Mouse (Mus musculus) adrenal gland, adult 18-20 months (tissue): Measurements from ENCODE around the gene Prss57. TPM values are rescaled to one million over a fixed set of nuclear protein-coding genes. Genes with fewer than 3 reads are reported as not detected.

ENCODE experiments used
- DNase-seq, 2 experiments: peaks; one replicate each; pipeline ENCODE4 v3.0.0; 2021 to 2022; ENCODE audit warnings: low spot score in 2 of 2
- total RNA-seq, 2 experiments: library from RNA; stranded (reverse); gene quantifications; 1 replicate in 1 of 2; 2 replicates in 1 of 2; pipeline ENCODE4 v1.2.3; 2021

The Prss57 gene
- total RNA-seq, 2 experiments from 2014 or later = not detected

GRCm38 (mm10) chr10:79808728-79809127 lies 18.0 kb upstream of the Prss57 start:
- DNase-seq = no peak

GRCm38 (mm10) chr10:79807826-79808225 lies 17.1 kb upstream of the Prss57 start:
- no peak for DNase-seq

DNA sequence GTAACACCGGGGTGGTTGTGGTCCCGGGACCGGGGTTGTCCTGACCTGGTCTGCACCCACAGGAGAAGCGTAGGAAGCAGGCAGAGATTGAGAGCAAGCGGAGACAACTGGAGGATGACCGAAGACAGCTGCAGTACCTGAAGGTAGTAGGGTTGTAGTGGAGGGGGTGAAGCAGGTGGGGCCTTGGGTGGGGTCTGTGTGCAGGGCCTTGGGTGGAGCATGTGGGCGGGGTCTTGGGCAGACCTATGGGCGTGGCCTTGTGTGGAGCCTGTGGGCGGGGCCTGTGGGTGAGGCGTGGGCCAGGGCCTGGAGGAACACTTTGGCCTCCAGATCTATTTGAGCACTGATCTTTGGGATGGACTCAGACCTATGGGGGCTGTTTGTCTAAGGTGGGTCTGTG lies 16.2 kb upstream of the Prss57 start:
- DNase-seq = no peak

- DNase-seq = no peak
These were observed 15.6 kb upstream of the Prss57 start for GRCm38 (mm10) chr10:79806331-79806730.

GRCm38 (mm10) chr10:79805636-79806035 lies 14.9 kb upstream of the Prss57 start:
- peak in 1 of 2 experiments; percentile 58 for DNase-seq

DNA sequence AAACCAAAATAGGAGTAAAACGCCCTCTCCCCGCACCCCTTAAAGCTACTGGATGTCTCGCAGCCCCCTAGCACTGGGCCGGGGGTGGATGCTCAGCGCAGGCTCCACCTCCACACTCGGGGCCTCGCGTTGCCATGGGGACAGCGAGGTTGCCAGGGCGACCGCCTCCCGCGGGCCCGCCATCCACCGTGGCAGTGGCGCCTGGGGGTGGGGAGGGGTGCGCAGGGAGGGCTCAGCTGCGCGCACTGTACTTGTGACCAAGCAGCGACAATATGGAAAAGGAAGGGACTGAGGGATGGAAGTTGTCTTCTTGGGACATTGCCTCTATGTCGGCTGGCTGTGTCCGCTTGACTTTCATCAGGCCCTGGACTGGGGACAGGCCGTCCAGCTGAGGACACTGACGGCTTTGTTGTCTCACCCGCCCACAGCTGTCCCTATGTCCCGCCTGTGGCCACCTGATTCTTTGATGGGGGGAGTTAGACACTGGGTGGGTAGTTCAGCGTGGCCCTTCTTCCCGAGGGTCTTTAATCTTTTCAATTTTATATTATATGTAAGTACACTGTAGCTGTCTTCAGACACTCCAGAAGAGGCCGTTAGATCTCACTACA lies 13.1 kb upstream of the Prss57 start:
- DNase-seq = no peak

DNA sequence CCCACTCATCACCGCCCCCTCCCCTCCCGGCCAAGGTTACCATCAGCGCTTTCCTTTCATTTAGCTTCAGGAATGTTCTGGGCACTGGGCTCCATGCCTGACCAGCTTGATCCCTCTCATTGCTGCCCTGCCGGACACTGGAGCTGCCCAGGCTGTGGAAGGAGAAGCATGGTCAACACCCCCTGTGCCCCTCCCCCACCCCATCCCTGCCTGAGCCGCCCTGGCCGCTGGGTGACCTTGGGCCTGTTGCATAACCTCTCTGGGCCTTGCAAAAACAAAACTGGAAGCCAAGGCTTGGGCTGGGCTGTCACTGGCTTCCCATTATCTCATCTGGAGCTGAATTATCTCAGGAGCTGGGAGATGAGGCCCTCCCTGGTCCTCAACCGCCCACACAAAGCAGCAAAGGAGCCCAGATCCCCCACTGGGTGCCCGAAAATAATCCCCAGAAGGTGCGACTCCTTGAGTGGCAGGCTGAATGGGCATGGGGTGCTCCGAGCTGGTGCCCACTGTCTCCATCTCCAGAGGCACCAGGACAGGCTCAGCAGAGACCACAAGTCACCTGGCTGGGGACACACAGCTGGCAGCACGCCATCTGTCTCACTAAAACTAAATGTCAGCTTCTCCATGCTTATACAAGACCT lies 11.7 kb upstream of the Prss57 start:
- DNase-seq = peak; percentile 61 to 73

- no peak for DNase-seq
These were observed 11.1 kb upstream of the Prss57 start for GRCm38 (mm10) chr10:79801837-79802236.

GRCm38 (mm10) chr10:79800508-79800907 lies 9.7 kb upstream of the Prss57 start:
- no peak for DNase-seq

DNA sequence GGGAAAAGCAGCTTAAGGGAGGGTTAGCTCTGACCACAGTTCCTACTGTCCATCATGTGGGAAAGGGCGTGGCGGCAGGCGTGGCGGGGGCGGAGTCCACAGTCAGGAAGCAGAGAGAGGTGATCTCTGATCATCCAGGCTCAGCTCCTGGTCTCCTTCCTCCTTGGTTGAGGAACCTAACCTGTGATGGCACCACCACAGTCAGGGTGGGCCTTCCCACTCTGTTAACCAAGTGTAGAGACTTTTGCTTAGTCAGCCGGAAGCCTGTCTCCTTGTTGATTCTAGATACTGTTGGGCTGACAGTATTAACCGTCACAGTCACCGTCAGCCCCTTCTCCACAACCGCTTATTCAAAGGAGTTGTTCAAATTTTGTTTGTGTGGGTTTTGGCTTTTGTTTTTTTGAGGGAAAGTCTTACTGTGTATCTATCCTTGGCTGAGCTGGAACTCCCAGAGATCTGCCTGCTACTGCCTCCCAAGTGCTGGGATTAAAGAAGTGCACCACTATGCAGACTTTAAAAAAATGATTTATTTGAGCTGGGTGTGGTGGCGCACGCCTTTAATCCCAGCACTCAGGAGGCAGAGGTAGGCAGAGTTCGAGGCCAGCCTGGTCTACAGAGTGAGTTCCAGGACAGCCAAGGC lies 7.6 kb upstream of the Prss57 start:
- no peak for DNase-seq

DNA sequence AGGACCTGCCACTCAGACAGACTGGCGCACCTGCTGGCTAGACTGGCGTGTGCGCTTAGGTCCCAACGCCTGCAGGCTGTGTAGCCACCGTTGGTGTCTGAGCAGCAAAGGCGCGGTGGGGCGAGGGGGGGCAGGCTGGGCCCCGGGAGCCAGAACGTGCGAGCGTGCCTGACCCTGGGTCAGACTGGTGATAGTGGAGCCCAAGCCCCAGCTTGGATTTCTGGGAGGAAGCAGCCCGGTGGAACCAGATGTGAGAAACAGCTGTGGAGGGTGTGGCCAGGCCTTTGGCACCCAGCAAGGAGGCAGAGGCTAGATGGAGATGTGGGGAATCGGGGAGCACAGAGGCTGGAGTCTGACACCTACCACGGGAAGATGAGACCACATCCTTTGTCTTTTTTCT lies 6.6 kb upstream of the Prss57 start:
- no peak for DNase-seq

- no peak for DNase-seq
These were observed 5.1 kb upstream of the Prss57 start for GRCm38 (mm10) chr10:79795905-79796304.

DNA sequence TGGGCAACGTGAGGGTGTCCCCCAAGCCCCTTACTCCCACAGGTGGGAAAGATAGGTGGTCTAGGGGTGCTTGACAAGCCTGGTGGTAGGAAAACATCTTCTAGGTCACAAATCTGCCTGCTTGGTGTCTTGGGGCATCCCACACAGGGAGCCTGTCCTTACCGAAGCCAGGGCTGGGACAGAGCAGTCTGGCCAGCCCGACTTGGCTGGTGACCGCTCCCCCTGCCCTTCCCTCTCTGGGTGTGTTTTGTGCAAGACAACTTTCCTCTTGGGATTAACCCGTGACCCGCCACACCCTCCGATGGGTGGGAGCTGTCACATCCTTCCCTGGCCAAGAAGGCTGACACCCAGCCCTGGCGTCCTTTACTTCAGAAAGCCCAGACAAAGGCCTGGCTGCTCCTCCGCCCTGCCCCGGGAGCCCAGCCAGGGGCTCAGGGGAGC lies 3.8 kb upstream of the Prss57 start:
- peak; percentile 50 to 70 for DNase-seq

- DNase-seq = peak in 1 of 2 experiments; percentile 42
These were observed 3.2 kb upstream of the Prss57 start for GRCm38 (mm10) chr10:79793738-79794490.

DNA sequence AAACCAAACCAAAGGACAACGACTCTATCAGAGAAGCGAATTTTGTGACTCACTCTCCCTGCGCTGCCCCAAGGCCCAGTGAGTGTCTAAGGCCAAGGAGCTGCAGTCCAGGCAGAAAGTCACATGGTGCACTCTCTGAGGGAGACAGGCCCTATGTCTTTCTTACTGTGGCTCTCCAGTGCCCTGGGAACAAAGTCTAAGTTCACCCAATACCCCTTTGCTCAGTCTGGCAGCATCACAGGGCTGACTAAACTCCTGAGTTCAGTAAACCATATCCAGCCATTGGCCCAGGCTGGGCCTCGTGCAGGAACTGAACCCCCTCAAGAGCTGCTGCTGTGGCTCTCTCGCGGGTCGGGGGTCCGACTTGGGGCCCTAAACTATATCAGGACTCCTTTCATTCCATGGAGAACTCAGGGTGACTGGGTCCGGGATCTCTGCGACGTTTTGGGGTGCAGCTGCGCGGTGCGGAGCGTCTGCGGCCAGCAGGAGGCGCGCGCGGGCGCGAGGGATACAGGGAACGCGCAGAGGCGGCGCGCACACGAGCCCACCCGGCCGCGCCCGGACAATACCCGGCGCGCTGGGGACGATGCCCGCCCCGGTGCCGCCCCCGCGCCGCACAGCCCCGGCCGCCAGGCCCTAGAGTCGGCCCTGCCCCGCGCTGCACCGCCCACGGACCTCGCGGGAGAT lies 2.4 kb upstream of the Prss57 start, which contains the start of gene Palm:
Gene Palm (plus strand): TSS at position 522 of the 687 bp plus-strand sequence.
- DNase-seq = peak; percentile 86 to 90

DNA sequence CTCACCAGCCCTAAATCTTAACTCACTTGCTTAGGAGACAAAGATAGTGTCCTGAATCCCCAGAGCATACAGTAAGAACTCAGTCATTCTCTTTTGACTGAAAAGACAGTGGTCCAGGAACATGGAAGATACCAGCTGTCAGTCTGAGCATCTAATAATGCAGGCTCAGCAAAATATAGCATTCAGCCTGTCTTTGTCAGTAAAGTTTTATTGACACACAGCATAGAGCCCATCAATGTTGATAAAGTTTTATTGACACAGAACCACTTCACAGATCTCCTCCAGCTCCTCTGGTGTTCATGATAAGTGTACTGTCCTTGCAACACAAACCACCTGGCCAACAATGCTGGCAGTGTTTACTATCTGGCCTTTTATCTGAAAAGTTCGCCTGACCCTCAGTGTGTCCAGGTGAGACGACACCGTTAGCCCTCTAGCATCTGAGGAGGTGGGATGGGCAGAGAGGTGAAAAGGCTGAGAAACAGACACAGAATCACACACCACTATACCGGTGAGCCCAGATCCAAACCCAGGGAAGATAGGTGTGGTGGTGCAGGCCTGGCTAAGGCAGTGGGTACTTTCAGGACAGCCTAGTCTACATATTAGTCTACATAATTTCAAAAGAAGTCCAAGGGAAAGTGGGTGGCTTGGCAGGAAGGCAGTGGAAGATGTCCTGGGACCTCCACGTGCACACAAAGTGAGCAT lies 1.7 kb upstream of the Prss57 start:
- no peak for DNase-seq

GRCm38 (mm10) chr10:79789581-79789980 lies 1.2 kb downstream of the Prss57 start:
- DNase-seq = no peak

- DNase-seq = peak; percentile 82 to 85
These were observed 2.2 kb downstream of the Prss57 start for GRCm38 (mm10) chr10:79788386-79789158.
